Mouse (Mus musculus): ENCODE measurements at regions not wholly inside any gene's neighbourhood (a gene's known extent, or its start where the extent isn't known, plus 50 kb on each side); places are given as distances from the start of the nearest gene placed in this dataset.

DNA sequence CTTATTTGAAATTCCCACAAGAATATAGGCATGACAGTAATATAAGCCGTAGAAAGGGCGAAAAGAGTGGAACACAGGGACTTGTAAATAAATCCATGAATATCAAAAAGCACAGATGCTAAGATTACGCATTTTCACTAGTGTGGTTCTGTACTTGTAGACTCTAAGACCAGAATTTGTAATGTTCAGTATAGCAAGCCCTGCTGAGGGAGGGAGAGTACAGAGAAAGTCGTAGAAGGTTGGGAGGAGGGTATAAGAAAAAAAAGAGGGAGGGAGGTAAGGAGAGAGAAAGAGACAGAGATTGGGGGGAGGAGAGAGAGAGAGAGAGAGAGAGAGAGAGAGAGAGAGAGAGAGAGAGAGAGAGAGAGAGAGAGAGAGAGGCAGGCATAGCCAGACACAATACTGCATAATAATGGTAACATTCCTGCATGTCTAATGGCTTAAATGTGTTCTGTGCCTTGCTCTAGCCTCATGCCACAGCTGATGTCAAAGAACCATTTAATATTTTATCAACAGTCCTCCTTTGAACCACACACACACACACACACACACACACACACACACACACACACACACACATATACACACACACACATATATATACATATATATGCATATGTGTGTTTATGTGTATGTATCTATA is 354.1 kb upstream of the Tmem161b start:
- H3K4me2 ChIP-seq = peak overlapping the region; percentile 26; the same call in 1 of the 2 replicates
- H3K9me3 ChIP-seq = no peaks in the 10 kb centered on the region
- H3K27ac ChIP-seq = peak overlapping the region; percentile 87
- H3K4me1 ChIP-seq = peaks cover 18% of the 10 kb centered on the region
- no peak overlapping the region for H3K4me3 ChIP-seq
- no peak overlapping the region; the same call in 1 of the 2 replicates for H3K9ac ChIP-seq
- H3K27me3 ChIP-seq (replicated peaks) = no peaks in the 10 kb centered on the region
- no peaks in the 10 kb centered on the region for H3K36me3 ChIP-seq (replicated peaks)
- 27% methylated on average over 4 of the region's 4 CpGs for WGBS
- peak; percentile 73 for ATAC-seq (replicated peaks)

GRCm38 (mm10) chr13:83868922-83869321 is 353.2 kb upstream of the Tmem161b start:
- peak; percentile 92 for ATAC-seq (replicated peaks)
- no peak overlapping the region for H3K4me3 ChIP-seq
- peak overlapping the region; percentile 85 for H3K27ac ChIP-seq
- no peak overlapping the region for H3K9ac ChIP-seq
- peak overlapping the region; percentile 6; the same call in 1 of the 2 replicates for H3K4me2 ChIP-seq
- H3K27me3 ChIP-seq (replicated peaks) = no peaks in the 10 kb centered on the region
- H3K4me1 ChIP-seq = peaks cover 21% of the 10 kb centered on the region
- no peaks in the 10 kb centered on the region for H3K36me3 ChIP-seq (replicated peaks)
- no peaks in the 10 kb centered on the region for H3K9me3 ChIP-seq
- 10% methylated on average over 4 of the region's 4 CpGs for WGBS

GRCm38 (mm10) chr13:83872143-83872819 is 349.8 kb upstream of the Tmem161b start:
- Histone ChIP-seq H3K27me3 (replicated peaks) (no peaks in the 10 kb centered on the region), H3K9me3 (no peaks in the 10 kb centered on the region), H3K36me3 (replicated peaks) (no peaks in the 10 kb centered on the region), H3K27ac (peak overlapping the region; percentile 75), H3K4me2 (no peak overlapping the region), H3K4me1 (peaks cover 14% of the 10 kb centered on the region), H3K9ac (no peak overlapping the region), H3K4me3 (no peak overlapping the region)
- 29% methylated on average over 3 of the region's 3 CpGs for WGBS
- ATAC-seq (replicated peaks) = no peak

DNA sequence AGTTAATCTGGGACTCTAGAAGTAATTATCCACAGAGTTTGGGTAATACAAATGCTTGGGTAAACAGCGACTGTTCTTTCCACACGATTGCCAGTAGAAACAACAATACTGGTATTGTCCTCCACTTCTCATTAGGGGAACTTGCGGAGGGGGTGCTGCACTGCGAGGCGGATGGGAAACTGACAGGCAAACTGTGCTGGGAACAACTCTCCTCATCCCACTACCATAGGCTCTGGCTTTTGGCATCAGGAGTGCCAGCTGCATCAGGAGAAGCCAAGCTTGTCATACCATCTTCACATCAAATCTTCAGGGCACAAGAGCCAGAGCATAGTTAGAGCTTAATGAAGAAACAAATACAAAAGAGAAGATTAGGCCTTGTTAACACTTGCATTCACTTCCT is 349.2 kb upstream of the Tmem161b start:
- Histone ChIP-seq H3K9ac (no peak overlapping the region), H3K9me3 (no peaks in the 10 kb centered on the region), H3K4me3 (no peak overlapping the region), H3K27ac (peak overlapping the region; percentile 75), H3K4me1 (peaks cover 12% of the 10 kb centered on the region), H3K4me2 (no peak overlapping the region), H3K27me3 (replicated peaks) (no peaks in the 10 kb centered on the region), H3K36me3 (replicated peaks) (no peaks in the 10 kb centered on the region)
- 5% methylated on average over 5 of the region's 5 CpGs for WGBS
- peak; percentile 55; the same call in 1 of the 2 replicates for ATAC-seq (replicated peaks)

- Histone ChIP-seq H3K27me3 (replicated peaks) (no peaks in the 10 kb centered on the region), H3K4me1 (peaks cover 10% of the 10 kb centered on the region), H3K27ac (peak overlapping the region; percentile 69), H3K9ac (no peak overlapping the region), H3K4me2 (no peak overlapping the region), H3K9me3 (no peaks in the 10 kb centered on the region), H3K4me3 (no peak overlapping the region), H3K36me3 (replicated peaks) (no peaks in the 10 kb centered on the region)
- no peak for ATAC-seq (replicated peaks)
- 46% methylated on average over 2 of the region's 2 CpGs for WGBS
These were observed 342.5 kb upstream of the Tmem161b start for GRCm38 (mm10) chr13:83879561-83879960.

DNA sequence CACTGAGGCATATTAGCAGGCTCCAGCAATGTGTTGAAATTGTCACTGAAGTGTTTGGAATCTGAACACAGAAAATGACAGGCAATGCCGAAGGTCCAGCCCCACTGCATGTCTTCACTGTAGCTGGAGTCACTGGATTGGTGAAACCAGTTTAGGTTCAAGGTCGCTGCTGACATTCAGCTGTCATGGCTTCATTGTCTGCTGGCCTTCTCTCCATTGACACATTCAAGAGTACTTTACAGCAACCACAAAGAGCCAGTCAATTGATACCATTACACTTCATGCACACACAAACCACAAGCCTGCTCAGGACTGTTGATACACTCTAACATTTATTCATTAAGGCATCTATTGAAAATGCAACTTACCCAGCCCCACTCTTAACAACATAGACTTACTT is 341.8 kb upstream of the Tmem161b start:
- no peaks in the 10 kb centered on the region for H3K9me3 ChIP-seq
- no peaks in the 10 kb centered on the region for H3K36me3 ChIP-seq (replicated peaks)
- ATAC-seq (replicated peaks) = peak; percentile 54
- no peak overlapping the region for H3K4me3 ChIP-seq
- H3K27me3 ChIP-seq (replicated peaks) = no peaks in the 10 kb centered on the region
- H3K27ac ChIP-seq = peak overlapping the region; percentile 79
- no peak overlapping the region for H3K4me2 ChIP-seq
- no peak overlapping the region for H3K9ac ChIP-seq
- peaks cover 12% of the 10 kb centered on the region for H3K4me1 ChIP-seq
- WGBS = 40% methylated on average over 2 of the region's 2 CpGs

DNA sequence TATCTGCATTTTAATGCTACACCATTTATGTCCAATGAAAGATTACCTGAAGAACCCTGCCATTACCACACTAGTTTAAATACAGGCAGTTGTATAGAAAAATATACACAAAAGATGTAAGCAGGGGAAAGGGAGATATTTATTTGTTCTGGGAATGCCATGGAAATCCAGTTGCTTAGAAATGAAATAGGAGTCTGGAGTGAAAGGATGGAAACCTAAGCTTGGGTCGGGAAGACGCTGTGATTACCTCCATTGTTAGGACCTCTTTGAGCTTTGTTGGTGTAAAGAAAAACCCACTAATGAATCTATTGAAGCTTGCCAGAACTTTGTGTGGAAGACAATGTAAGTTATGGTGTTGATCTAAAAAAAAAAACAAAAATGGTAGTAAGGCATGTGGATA is 341.3 kb upstream of the Tmem161b start:
- ATAC-seq (replicated peaks) = no peak
- Histone ChIP-seq H3K27ac (peak overlapping the region; percentile 79), H3K9me3 (no peaks in the 10 kb centered on the region), H3K9ac (no peak overlapping the region), H3K4me3 (no peak overlapping the region), H3K36me3 (replicated peaks) (no peaks in the 10 kb centered on the region), H3K27me3 (replicated peaks) (no peaks in the 10 kb centered on the region), H3K4me1 (peaks cover 14% of the 10 kb centered on the region), H3K4me2 (no peak overlapping the region)
- WGBS = 38% methylated on average over 2 of the region's 2 CpGs

DNA sequence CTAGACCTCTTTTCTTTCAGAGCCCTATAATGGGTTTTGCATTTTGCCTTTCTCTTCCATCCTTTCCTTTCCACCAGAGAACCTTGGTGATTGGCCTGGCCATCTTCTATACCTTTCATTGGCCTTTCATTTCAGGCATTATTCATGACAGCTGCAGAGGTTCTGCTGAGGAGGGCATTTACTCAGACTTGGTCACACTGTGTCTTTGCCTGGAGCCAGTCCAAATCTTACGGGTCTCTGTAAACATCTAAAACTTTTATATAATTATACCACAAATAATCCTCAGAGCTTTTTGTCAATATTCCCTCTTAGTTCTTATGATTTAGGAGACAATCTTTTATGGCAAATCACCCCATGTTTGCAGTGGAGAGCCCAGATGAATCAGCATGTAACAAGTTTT is 339.3 kb upstream of the Tmem161b start:
- Histone ChIP-seq H3K36me3 (replicated peaks) (no peaks in the 10 kb centered on the region), H3K4me2 (no peak overlapping the region), H3K9me3 (no peaks in the 10 kb centered on the region), H3K9ac (no peak overlapping the region), H3K27ac (peak overlapping the region; percentile 52; the same call in 1 of the 2 replicates), H3K4me3 (no peak overlapping the region), H3K4me1 (peaks cover 15% of the 10 kb centered on the region), H3K27me3 (replicated peaks) (no peaks in the 10 kb centered on the region)
- no peak for ATAC-seq (replicated peaks)
- WGBS = 36% methylated on average over 1 of the region's 1 CpGs

DNA sequence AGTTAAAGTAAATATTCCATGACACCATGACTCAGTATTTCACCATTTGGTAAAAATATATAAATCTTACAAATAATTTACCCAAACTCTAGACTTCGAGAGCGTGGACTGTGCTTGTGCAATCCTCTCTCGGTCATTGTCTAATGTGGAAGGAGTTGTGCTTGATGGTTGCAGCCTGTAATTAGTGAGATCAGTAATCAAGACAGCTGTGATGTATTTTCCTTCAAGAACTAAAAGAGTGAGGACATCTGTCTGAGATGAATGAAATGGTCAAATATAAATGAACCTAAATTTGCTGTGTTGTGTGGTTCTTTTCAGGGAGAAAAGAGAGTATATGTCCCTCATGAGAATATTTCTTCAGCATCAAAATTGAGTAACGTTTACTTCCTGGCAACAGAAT is 338.3 kb upstream of the Tmem161b start:
- ATAC-seq (replicated peaks) = no peak
- no peak overlapping the region for H3K4me2 ChIP-seq
- H3K9me3 ChIP-seq = no peaks in the 10 kb centered on the region
- H3K27me3 ChIP-seq (replicated peaks) = no peaks in the 10 kb centered on the region
- H3K27ac ChIP-seq = peak overlapping the region; percentile 74
- H3K4me1 ChIP-seq = peaks cover 15% of the 10 kb centered on the region
- H3K4me3 ChIP-seq = no peak overlapping the region
- H3K9ac ChIP-seq = no peak overlapping the region
- no peaks in the 10 kb centered on the region for H3K36me3 ChIP-seq (replicated peaks)
- WGBS = 62% methylated on average over 4 of the region's 4 CpGs

DNA sequence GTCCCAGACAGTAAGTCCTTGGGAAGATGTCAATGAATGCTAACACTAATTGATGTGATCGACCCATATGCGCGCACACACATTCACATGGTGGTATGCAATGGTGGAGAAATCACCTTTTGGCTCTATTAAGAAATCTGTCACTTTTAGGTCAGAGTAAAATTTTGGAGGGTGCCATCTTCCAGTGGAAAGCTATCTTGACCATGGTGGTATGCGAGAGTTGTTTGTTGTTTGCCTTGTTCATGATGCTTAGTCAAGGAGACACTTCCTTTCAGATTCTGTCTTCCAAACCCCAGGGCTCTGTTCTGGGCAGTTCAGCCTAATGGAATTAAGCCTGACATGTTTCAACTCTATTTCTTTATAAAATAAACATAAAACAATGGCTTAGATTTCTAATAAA is 337.9 kb upstream of the Tmem161b start:
- no peak overlapping the region for H3K4me2 ChIP-seq
- H3K9me3 ChIP-seq = no peaks in the 10 kb centered on the region
- peaks cover 15% of the 10 kb centered on the region for H3K4me1 ChIP-seq
- no peak overlapping the region for H3K4me3 ChIP-seq
- WGBS = 51% methylated on average over 4 of the region's 4 CpGs
- H3K27ac ChIP-seq = peak overlapping the region; percentile 74
- no peak overlapping the region for H3K9ac ChIP-seq
- H3K27me3 ChIP-seq (replicated peaks) = no peaks in the 10 kb centered on the region
- no peaks in the 10 kb centered on the region for H3K36me3 ChIP-seq (replicated peaks)
- ATAC-seq (replicated peaks) = no peak

- peak overlapping the region; percentile 75 for H3K27ac ChIP-seq
- WGBS = 17% methylated on average over 13 of the region's 13 CpGs
- peak; percentile 88 for ATAC-seq (replicated peaks)
These were observed 337.1 kb upstream of the Tmem161b start for GRCm38 (mm10) chr13:83884766-83885543.

DNA sequence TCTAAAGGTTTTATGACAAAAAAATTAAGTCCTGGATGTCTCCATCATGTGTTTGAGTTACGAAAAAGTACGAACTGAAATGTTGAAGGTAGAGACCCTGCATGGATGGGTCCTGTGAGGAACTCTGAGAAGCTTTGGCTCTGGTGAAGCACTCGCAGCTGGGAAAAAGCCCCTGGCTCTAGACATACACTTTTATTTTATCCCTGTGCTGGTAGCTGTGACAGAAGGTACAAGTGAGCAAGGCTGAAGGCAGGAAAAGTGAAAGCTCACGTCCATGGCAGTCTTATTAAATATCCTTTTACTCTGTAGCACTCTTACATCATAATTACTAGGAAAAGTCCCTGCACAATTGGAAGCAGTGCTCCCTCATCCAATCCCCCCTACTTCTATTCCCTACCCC is 336.4 kb upstream of the Tmem161b start:
- peaks cover 11% of the 10 kb centered on the region; the same call in 1 of the 2 replicates for H3K4me1 ChIP-seq
- no peaks in the 10 kb centered on the region for H3K36me3 ChIP-seq (replicated peaks)
- 15% methylated on average over 4 of the region's 4 CpGs for WGBS
- H3K9me3 ChIP-seq = no peaks in the 10 kb centered on the region
- ATAC-seq (replicated peaks) = peak; percentile 46; the same call in 1 of the 2 replicates
- no peak overlapping the region for H3K4me2 ChIP-seq
- no peak overlapping the region for H3K9ac ChIP-seq
- no peaks in the 10 kb centered on the region for H3K27me3 ChIP-seq (replicated peaks)
- no peak overlapping the region for H3K4me3 ChIP-seq
- H3K27ac ChIP-seq = peak overlapping the region; percentile 75

More at GRCm38 (mm10) chr13:83884766-83885543, 337.1 kb upstream of the Tmem161b start:
- no peak overlapping the region for H3K4me2 ChIP-seq
- peaks cover 15% of the 10 kb centered on the region for H3K4me1 ChIP-seq
- no peaks in the 10 kb centered on the region for H3K27me3 ChIP-seq (replicated peaks)
- no peak overlapping the region for H3K4me3 ChIP-seq
- no peak overlapping the region for H3K9ac ChIP-seq
- H3K9me3 ChIP-seq = no peaks in the 10 kb centered on the region
- no peaks in the 10 kb centered on the region for H3K36me3 ChIP-seq (replicated peaks)
